Mouse (Mus musculus) heart, embryonic 12.5 days (tissue): ENCODE measurements around the gene Adgre4. TPM values are rescaled to one million over a fixed set of nuclear protein-coding genes. Genes with fewer than 3 reads are reported as not detected.
A peak's percentile ranks its signal among the peaks of the same experiment; 100 is the strongest.

Experiments
- ATAC-seq: fragments of 200-750 bp; cut with Nextera tagmentation; 2 replicates; pipeline ENCODE4 v1.8.0; 2017; ENCODE audit warnings: moderate TSS enrichment, moderate library complexity; ENCODE audit not compliant: insufficient number of reproducible peaks, low FRiP score
- H3K27ac ChIP-seq: fragments of 300-500 bp; sonication (generic); 2 replicates; pipeline ENCODE4 v1.5.1; 2016; ENCODE audit warnings: mild to moderate bottlenecking, moderate library complexity; ENCODE audit not compliant: poor library complexity, severe bottlenecking
- H3K27me3 ChIP-seq: fragments of 300-500 bp; sonication (generic); replicated peaks from 2 replicates; pipeline ENCODE4 v1.6.1; 2016; ENCODE audit warnings: mild to moderate bottlenecking, moderate library complexity
- H3K36me3 ChIP-seq: fragments of 300-500 bp; sonication (generic); 2 replicates; pipeline ENCODE4 v1.6.1; 2016; ENCODE audit warnings: mild to moderate bottlenecking, moderate library complexity
- H3K4me1 ChIP-seq: fragments of 300-500 bp; sonication (generic); replicated peaks from 2 replicates; pipeline ENCODE4 v1.6.1; 2016; ENCODE audit warnings: mild to moderate bottlenecking
- H3K4me2 ChIP-seq: fragments of 300-500 bp; sonication (generic); 2 replicates; pipeline ENCODE4 v1.6.1; 2016; ENCODE audit warnings: mild to moderate bottlenecking, moderate library complexity
- H3K4me3 ChIP-seq: fragments of 300-500 bp; sonication (generic); 2 replicates; pipeline ENCODE4 v1.5.1; 2016; ENCODE audit warnings: mild to moderate bottlenecking
- H3K9ac ChIP-seq: fragments of 300-500 bp; sonication (generic); 2 replicates; pipeline ENCODE4 v1.6.1; 2016; ENCODE audit warnings: mild to moderate bottlenecking, moderate library complexity
- H3K9me3 ChIP-seq: fragments of 300-500 bp; sonication (generic); replicated peaks from 2 replicates; pipeline ENCODE4 v1.6.1; 2016; ENCODE audit warnings: mild to moderate bottlenecking, moderate library complexity
- WGBS: fragments of 180-500 bp; shearing (Covaris S2); methylation state at CpG from one replicate; pipeline ENCODE4 v1.1.7; 2016; 5-methylcytosine and 5-hydroxymethylcytosine counted together
- polyA plus RNA-seq: library from polyadenylated mRNA; unstranded; fragments of >200 nt; fragmentation: Nextera tagmentation; extraction: Ambion mirVana; gene quantifications from 2 replicates; pipeline ENCODE4 v1.2.1, GENCODE M21; 2016

Adgre4 gene
- polyA plus RNA-seq: 0.10 TPM in 1 of 2 replicates, not detected in the other

- Histone ChIP-seq H3K27ac (no peak within 1 kb of the TSS), H3K4me2 (no peak within 1 kb of the TSS), H3K4me3 (no peak within 1 kb of the TSS), H3K9me3 (no peaks in the 10 kb centered on the region), H3K9ac (no peak within 1 kb of the TSS), H3K36me3 (no peaks in the 10 kb centered on the region), H3K4me1 (no peaks in the 10 kb centered on the region), H3K27me3 (no peaks in the 10 kb centered on the region)
- WGBS: 38% methylated on average over 2 of the region's 2 CpGs
- no peak for ATAC-seq
Measured at GRCm38 (mm10) chr17:55749786-55750185, at the start of gene Adgre4. Adgre4 (plus strand) TSS chr17:55749984.

GRCm38 (mm10) chr17:55702161-55702820, 47.5 kb upstream of the Adgre4 start:
- Histone ChIP-seq H3K9ac (no peak overlapping the region), H3K9me3 (no peaks in the 10 kb centered on the region), H3K27me3 (no peaks in the 10 kb centered on the region), H3K36me3 (peaks cover 24% of the 10 kb centered on the region), H3K4me2 (no peak overlapping the region), H3K4me3 (no peak overlapping the region), H3K4me1 (no peaks in the 10 kb centered on the region), H3K27ac (no peak overlapping the region)
- WGBS: 57% methylated on average over 3 of the region's 3 CpGs
- no peak for ATAC-seq

- Histone ChIP-seq H3K4me1 (no peaks in the 10 kb centered on the region), H3K9me3 (no peaks in the 10 kb centered on the region), H3K4me2 (no peak overlapping the region), H3K27ac (no peak overlapping the region), H3K4me3 (no peak overlapping the region), H3K36me3 (peaks cover 18% of the 10 kb centered on the region; the same call in 1 of the 2 replicates), H3K27me3 (no peaks in the 10 kb centered on the region), H3K9ac (no peak overlapping the region)
- no peak for ATAC-seq
- 76% methylated on average over 5 of the region's 5 CpGs for WGBS
Measured at GRCm38 (mm10) chr17:55702865-55703264, 46.9 kb upstream of the Adgre4 start.

- Histone ChIP-seq H3K27ac (peak within 1 kb of the TSS; percentile 2; the same call in 1 of the 2 replicates), H3K9me3 (no peaks in the 10 kb centered on the region), H3K4me2 (peak within 1 kb of the TSS; percentile 76), H3K4me3 (peak within 1 kb of the TSS; percentile 64), H3K9ac (peak within 1 kb of the TSS; percentile 73), H3K36me3 (peaks cover 3% of the 10 kb centered on the region; the same call in 1 of the 2 replicates), H3K4me1 (no peaks in the 10 kb centered on the region), H3K27me3 (no peaks in the 10 kb centered on the region)
- WGBS: under 1% methylated on average over 36 of the region's 37 CpGs
- ATAC-seq: peak; percentile 98
Measured at GRCm38 (mm10) chr17:55711984-55712811, 37.6 kb upstream of the Adgre4 start, which contains the start of gene Pot1b. Pot1b (minus strand) TSS chr17:55712628.

DNA sequence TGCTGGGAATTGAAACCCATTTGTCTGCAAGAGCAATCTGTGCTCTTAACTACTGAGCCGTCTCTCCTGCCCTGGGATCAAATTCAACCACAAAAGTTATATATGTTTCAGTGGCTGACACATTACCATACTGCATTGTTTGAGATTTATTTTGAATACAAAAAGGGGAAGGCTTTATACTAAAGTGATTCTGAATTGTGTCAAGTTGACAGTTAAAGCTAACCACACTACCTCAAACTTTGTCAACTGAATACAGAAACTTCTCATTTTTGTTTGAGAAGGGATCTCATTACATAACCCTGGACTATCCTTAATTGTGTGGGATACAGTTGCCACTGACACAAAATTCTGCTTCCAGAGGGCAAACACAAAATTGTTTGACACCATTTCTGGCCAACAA, 28.5 kb upstream of the Adgre4 start:
- H3K4me1 ChIP-seq: no peaks in the 10 kb centered on the region
- no peak overlapping the region for H3K4me3 ChIP-seq
- WGBS: 80% methylated on average over 1 of the region's 1 CpGs
- ATAC-seq: no peak
- H3K36me3 ChIP-seq: no peaks in the 10 kb centered on the region
- H3K9ac ChIP-seq: no peak overlapping the region
- no peak overlapping the region for H3K4me2 ChIP-seq
- no peak overlapping the region for H3K27ac ChIP-seq
- no peaks in the 10 kb centered on the region for H3K9me3 ChIP-seq
- H3K27me3 ChIP-seq: no peaks in the 10 kb centered on the region

- Histone ChIP-seq H3K9me3 (no peaks in the 10 kb centered on the region), H3K27ac (no peak overlapping the region), H3K4me1 (no peaks in the 10 kb centered on the region), H3K9ac (no peak overlapping the region), H3K27me3 (no peaks in the 10 kb centered on the region), H3K4me3 (no peak overlapping the region), H3K36me3 (no peaks in the 10 kb centered on the region), H3K4me2 (no peak overlapping the region)
- WGBS: 66% methylated on average over 2 of the region's 2 CpGs
- no peak for ATAC-seq
Measured at GRCm38 (mm10) chr17:55722250-55722649, 27.5 kb upstream of the Adgre4 start.

DNA sequence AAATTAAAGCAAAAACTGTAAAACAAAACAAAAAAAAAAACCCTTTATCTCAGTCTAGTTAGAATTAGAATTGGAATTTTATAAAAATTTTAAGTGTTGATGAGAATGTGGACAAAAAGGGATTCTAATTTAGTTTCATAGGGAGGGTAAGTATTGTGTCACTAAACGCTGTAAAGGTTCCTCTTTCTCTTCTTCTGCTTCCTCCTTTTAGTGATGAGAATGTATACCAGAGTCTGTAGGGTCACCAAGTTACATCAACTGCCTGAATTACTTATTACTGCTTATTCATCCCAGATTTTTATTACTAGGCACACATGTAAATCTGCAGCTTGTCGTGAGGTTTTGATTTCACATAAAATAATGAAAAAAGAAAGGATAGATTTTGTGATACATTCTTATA, 23.6 kb upstream of the Adgre4 start:
- no peak overlapping the region for H3K4me3 ChIP-seq
- no peak overlapping the region for H3K4me2 ChIP-seq
- no peaks in the 10 kb centered on the region for H3K9me3 ChIP-seq
- 57% methylated on average over 2 of the region's 2 CpGs for WGBS
- H3K9ac ChIP-seq: no peak overlapping the region
- H3K27ac ChIP-seq: no peak overlapping the region
- no peak for ATAC-seq
- H3K27me3 ChIP-seq: no peaks in the 10 kb centered on the region
- no peaks in the 10 kb centered on the region for H3K4me1 ChIP-seq
- no peaks in the 10 kb centered on the region for H3K36me3 ChIP-seq

DNA sequence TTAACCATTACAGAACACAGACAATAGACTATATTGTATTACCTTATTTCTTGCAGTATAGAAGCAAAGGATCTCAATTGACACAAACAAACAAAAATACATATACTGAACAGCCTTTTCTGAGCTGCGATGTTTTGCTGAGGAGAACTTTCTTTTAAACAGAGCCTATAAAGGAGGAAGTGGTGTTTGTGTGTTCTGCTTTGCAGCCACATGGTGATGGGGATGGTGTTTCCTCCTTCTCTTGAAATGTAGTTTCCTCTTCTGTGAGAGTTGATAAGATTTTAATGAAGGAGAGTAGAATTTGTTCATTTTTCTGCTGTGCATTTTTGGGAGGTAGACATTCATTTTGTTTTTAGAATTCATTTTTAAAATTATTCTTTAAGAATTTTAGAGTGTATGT, 13.1 kb upstream of the Adgre4 start:
- WGBS: 71% methylated on average over 1 of the region's 1 CpGs
- Histone ChIP-seq H3K36me3 (no peaks in the 10 kb centered on the region), H3K27ac (no peak overlapping the region), H3K4me1 (no peaks in the 10 kb centered on the region), H3K9ac (no peak overlapping the region), H3K4me2 (no peak overlapping the region), H3K27me3 (no peaks in the 10 kb centered on the region), H3K4me3 (no peak overlapping the region), H3K9me3 (no peaks in the 10 kb centered on the region)
- ATAC-seq: no peak

GRCm38 (mm10) chr17:55751170-55751569, 1.4 kb downstream of the Adgre4 start:
- no peak overlapping the region for H3K27ac ChIP-seq
- no peak for ATAC-seq
- no peaks in the 10 kb centered on the region for H3K36me3 ChIP-seq
- no peak overlapping the region for H3K4me2 ChIP-seq
- no peaks in the 10 kb centered on the region for H3K4me1 ChIP-seq
- no peaks in the 10 kb centered on the region for H3K27me3 ChIP-seq
- no peak overlapping the region for H3K4me3 ChIP-seq
- WGBS: 56% methylated on average over 2 of the region's 2 CpGs
- no peaks in the 10 kb centered on the region for H3K9me3 ChIP-seq
- no peak overlapping the region for H3K9ac ChIP-seq

DNA sequence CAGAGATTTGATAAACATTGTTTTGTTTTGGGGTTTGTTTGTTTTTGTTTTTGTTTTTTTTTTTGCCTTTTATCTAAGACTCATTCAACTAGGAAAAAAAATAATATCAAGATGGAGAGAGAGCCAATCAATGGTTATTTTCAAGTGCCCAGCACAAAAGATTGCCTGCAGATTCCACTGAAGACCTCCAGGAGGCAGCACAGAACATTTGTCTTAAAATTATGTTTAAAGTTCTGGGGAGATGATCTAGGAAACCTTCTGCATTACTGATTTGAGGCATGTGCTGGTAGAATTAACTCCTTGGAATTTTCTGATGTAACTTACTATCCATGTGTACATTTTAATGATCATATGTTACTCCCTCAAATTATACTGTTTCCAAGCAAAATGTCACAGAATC, 63.9 kb downstream of the Adgre4 start:
- 0 out of 2 replicates have a peak, but pooled peaks cover 3% of the 10 kb centered on the region for H3K9me3 ChIP-seq
- no peaks in the 10 kb centered on the region for H3K36me3 ChIP-seq
- H3K4me2 ChIP-seq: no peak overlapping the region
- H3K27me3 ChIP-seq: no peaks in the 10 kb centered on the region
- H3K27ac ChIP-seq: no peak overlapping the region
- H3K4me3 ChIP-seq: no peak overlapping the region
- H3K9ac ChIP-seq: no peak overlapping the region
- no peak for ATAC-seq
- no peaks in the 10 kb centered on the region for H3K4me1 ChIP-seq

- H3K27me3 ChIP-seq: no peaks in the 10 kb centered on the region
- H3K9ac ChIP-seq: no peak overlapping the region
- H3K4me2 ChIP-seq: no peak overlapping the region
- H3K4me1 ChIP-seq: no peaks in the 10 kb centered on the region
- H3K9me3 ChIP-seq: no peaks in the 10 kb centered on the region
- no peak overlapping the region for H3K4me3 ChIP-seq
- no peak for ATAC-seq
- WGBS: 83% methylated on average over 4 of the region's 4 CpGs
- no peak overlapping the region for H3K27ac ChIP-seq
- H3K36me3 ChIP-seq: no peaks in the 10 kb centered on the region
Measured at GRCm38 (mm10) chr17:55816853-55817252, 67.1 kb downstream of the Adgre4 start.
